Mouse (Mus musculus) kidney, adult 2 months (tissue): Measurements from ENCODE around the gene Srgap1. TPM values are rescaled to one million over a fixed set of nuclear protein-coding genes. Genes with fewer than 3 reads are reported as not detected.

Experiments
- DNase-seq: peaks from one replicate; pipeline ENCODE4 v3.0.0; 2021
- H3K27ac ChIP-seq: fragments of 200-500 bp; 2 replicates; pipeline ENCODE4 v1.5.1; 2012; ENCODE audit warnings: low read depth, low read length, control low read depth, inconsistent platforms; ENCODE audit not compliant: insufficient read depth
- H3K27me3 ChIP-seq: fragments of 200-500 bp; replicated peaks from 2 replicates; pipeline ENCODE4 v1.6.1; 2012; ENCODE audit warnings: mild to moderate bottlenecking, moderate library complexity, low read length, inconsistent platforms; ENCODE audit not compliant: control insufficient read depth, insufficient read depth
- H3K36me3 ChIP-seq: fragments of 200-500 bp; 2 replicates; pipeline ENCODE4 v1.6.1; 2012; ENCODE audit warnings: mild to moderate bottlenecking, moderate library complexity, low read length, inconsistent platforms; ENCODE audit not compliant: control insufficient read depth, insufficient read depth
- H3K4me1 ChIP-seq: fragments of 200-500 bp; 2 replicates; pipeline ENCODE4 v1.6.1; 2011; ENCODE audit warnings: low read length; ENCODE audit not compliant: control insufficient read depth, insufficient read depth
- H3K4me3 ChIP-seq: fragments of 200-500 bp; 2 replicates; pipeline ENCODE4 v1.5.1; 2011; ENCODE audit warnings: mild to moderate bottlenecking, low read depth, low read length, control low read depth; ENCODE audit not compliant: insufficient read depth
- CTCF ChIP-seq: fragments of 200-500 bp; conservative IDR thresholded peaks from 2 replicates; pipeline ENCODE4 v1.5.1; 2011; ENCODE audit warnings: low read depth, mild to moderate bottlenecking, control low read depth, low read length, moderate library complexity, mixed read lengths; ENCODE audit not compliant: insufficient read depth, insufficient read length
- POLR2A ChIP-seq: fragments of 200-500 bp; IDR thresholded peaks from one replicate; pipeline ENCODE4 v1.6.1; 2011; ENCODE audit warnings: low read depth, low read length, control low read depth
- WGBS: fragments of 180-500 bp; shearing (Covaris S2); methylation state at CpG from one replicate; pipeline ENCODE4 v1.1.7; 2018; 5-methylcytosine and 5-hydroxymethylcytosine counted together
- polyA plus RNA-seq: library from polyadenylated mRNA; depleted of rRNA; stranded (reverse); fragments of >200 nt; gene quantifications from 2 replicates; pipeline ENCODE4 v1.2.3, GENCODE M21; 2012

Srgap1 gene
- polyA plus RNA-seq, 1 experiment: 3.4 TPM

GRCm38 (mm10) chr10:121830335-121831307 lies 216.5 kb downstream of the Srgap1 start:
- H3K36me3 ChIP-seq: no peaks in the 10 kb centered on the region
- no peak overlapping the region for H3K27ac ChIP-seq
- no peak overlapping the region for H3K4me3 ChIP-seq
- 70% methylated on average over 29 of the region's 29 CpGs for WGBS
- no peaks in the 10 kb centered on the region for H3K27me3 ChIP-seq
- DNase-seq: no peak
- TF ChIP-seq CTCF (no peak), POLR2A (no peak)
- H3K4me1 ChIP-seq: no peaks in the 10 kb centered on the region

DNA sequence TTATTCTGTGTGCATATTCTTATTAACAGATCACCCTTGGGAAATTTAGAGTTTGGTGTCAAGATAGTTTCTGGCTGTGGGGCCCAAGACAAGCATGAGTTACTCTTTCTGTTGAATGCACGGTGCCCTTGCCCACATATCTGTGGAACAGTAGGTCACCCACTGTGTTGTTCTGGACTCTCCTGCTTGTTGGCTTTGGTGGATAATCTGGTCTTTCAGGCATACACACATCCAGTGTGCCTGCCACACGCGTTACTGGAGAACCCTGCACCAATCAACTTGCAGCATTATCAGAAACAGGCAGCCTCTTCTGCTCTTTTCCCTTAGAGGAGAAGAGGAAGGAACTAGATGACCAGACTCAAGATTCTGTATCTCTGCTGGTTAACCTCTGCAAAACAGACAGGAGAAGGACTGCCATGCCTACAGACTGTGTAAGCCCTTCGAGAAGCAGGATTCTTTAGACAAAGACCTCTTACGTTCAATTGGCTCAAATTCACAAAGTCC lies 217.3 kb downstream of the Srgap1 start:
- DNase-seq: no peak
- WGBS: 84% methylated on average over 5 of the region's 5 CpGs
- Histone ChIP-seq H3K27ac (no peak overlapping the region), H3K4me1 (no peaks in the 10 kb centered on the region), H3K4me3 (no peak overlapping the region), H3K27me3 (no peaks in the 10 kb centered on the region), H3K36me3 (no peaks in the 10 kb centered on the region)
- no peak for TF ChIP-seq CTCF
- TF ChIP-seq POLR2A: no peak

DNA sequence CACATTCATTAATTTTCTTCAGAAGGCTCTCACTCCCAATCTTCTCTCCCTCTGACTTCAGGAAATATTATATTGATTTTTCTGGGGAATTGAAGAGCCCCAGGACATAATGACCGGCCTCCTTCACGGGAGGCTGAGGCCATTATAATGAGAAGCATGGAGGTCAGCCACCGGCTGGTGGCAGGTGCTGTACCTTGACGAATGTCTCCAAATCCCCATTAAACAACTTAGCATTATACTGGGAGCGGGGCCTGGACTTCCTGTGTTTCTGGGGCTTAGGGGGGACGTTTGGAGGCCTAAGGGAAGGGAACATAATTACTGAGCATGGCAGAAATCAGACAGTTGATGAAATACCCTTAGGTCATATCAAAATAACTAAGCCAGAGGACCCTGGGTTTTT lies 218.1 kb downstream of the Srgap1 start:
- TF ChIP-seq CTCF (no peak), POLR2A (no peak)
- Histone ChIP-seq H3K27ac (no peak overlapping the region), H3K4me3 (no peak overlapping the region), H3K36me3 (no peaks in the 10 kb centered on the region), H3K27me3 (no peaks in the 10 kb centered on the region), H3K4me1 (no peaks in the 10 kb centered on the region)
- 72% methylated on average over 6 of the region's 6 CpGs for WGBS
- no peak for DNase-seq

DNA sequence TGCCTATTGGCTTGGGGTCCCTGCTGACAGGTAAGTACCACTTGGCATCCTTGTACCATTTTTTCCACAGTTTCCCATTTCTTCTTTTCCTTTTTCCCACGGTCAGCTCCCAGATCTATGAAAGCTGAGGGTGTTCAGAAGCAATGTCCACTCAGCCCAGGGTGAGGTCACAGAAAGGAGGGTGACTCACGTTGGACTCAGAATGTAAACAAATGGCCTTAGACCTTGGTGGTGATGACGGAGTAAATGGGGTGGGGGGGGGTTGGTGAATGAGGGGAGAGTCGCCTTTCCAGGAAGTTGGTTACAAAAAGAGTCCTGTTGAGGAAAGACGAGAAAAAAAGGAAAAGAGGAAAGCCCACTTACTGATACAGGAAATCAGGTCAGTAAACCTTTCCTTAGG lies 224.4 kb downstream of the Srgap1 start:
- 66% methylated on average over 5 of the region's 5 CpGs for WGBS
- no peak for TF ChIP-seq POLR2A
- Histone ChIP-seq H3K27me3 (no peaks in the 10 kb centered on the region), H3K4me3 (no peak overlapping the region), H3K36me3 (no peaks in the 10 kb centered on the region), H3K4me1 (no peaks in the 10 kb centered on the region), H3K27ac (no peak overlapping the region)
- no peak for DNase-seq

- 88% methylated on average over 7 of the region's 7 CpGs for WGBS
- H3K27me3 ChIP-seq: no peaks in the 10 kb centered on the region
- no peak overlapping the region for H3K4me3 ChIP-seq
- TF ChIP-seq CTCF: no peak
- no peak for TF ChIP-seq POLR2A
- no peak overlapping the region for H3K27ac ChIP-seq
- no peaks in the 10 kb centered on the region for H3K4me1 ChIP-seq
- DNase-seq: no peak
- no peaks in the 10 kb centered on the region for H3K36me3 ChIP-seq
Measured at GRCm38 (mm10) chr10:121820846-121821245, 226.3 kb downstream of the Srgap1 start.

- no peak for DNase-seq
- Histone ChIP-seq H3K27me3 (no peaks in the 10 kb centered on the region), H3K4me1 (no peaks in the 10 kb centered on the region), H3K4me3 (no peak overlapping the region), H3K27ac (no peak overlapping the region), H3K36me3 (no peaks in the 10 kb centered on the region)
- 65% methylated on average over 7 of the region's 7 CpGs for WGBS
- no peak for TF ChIP-seq CTCF
- TF ChIP-seq POLR2A: no peak
Measured at GRCm38 (mm10) chr10:121817983-121818382, 229.1 kb downstream of the Srgap1 start.

DNA sequence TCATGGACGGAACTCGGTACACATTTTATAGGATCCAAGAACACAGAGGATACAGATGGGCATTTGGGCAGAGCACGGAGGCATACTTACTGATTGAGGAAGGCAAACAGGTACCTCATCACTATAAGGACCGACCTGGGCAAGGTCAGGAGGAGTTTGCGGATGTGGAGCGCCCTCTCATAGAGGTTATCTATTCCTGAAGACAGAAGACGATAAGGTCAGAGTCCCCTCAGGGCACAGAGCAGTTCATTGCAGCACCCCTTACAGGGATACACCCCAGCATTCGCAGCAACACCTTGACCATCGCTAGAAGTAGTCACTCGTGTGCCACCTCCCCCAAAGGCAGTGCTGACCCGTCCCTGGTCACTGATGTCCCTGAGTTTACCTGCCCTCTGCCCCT lies 239.3 kb downstream of the Srgap1 start:
- WGBS: 90% methylated on average over 11 of the region's 11 CpGs
- H3K4me3 ChIP-seq: no peak overlapping the region
- no peak overlapping the region for H3K27ac ChIP-seq
- H3K4me1 ChIP-seq: no peaks in the 10 kb centered on the region
- DNase-seq: no peak
- no peak for TF ChIP-seq CTCF
- no peak for TF ChIP-seq POLR2A
- H3K27me3 ChIP-seq: no peaks in the 10 kb centered on the region
- no peaks in the 10 kb centered on the region for H3K36me3 ChIP-seq
